Mouse (Mus musculus) urinary bladder, postnatal 36 days (tissue): ENCODE data around the gene Cdadc1.
"Not testable (repeated sequence)": the region's sequence is repeated elsewhere in the genome, so short reads cannot be mapped to it uniquely, and the experiment has no call there.

ENCODE experiments used
- DNase-seq, 2 experiments: peaks; one replicate each; pipeline ENCODE4 v3.0.0; 2022; ENCODE audit warnings: low spot score in 2 of 2, mixed read lengths in 1 of 2

The Cdadc1 gene

DNA sequence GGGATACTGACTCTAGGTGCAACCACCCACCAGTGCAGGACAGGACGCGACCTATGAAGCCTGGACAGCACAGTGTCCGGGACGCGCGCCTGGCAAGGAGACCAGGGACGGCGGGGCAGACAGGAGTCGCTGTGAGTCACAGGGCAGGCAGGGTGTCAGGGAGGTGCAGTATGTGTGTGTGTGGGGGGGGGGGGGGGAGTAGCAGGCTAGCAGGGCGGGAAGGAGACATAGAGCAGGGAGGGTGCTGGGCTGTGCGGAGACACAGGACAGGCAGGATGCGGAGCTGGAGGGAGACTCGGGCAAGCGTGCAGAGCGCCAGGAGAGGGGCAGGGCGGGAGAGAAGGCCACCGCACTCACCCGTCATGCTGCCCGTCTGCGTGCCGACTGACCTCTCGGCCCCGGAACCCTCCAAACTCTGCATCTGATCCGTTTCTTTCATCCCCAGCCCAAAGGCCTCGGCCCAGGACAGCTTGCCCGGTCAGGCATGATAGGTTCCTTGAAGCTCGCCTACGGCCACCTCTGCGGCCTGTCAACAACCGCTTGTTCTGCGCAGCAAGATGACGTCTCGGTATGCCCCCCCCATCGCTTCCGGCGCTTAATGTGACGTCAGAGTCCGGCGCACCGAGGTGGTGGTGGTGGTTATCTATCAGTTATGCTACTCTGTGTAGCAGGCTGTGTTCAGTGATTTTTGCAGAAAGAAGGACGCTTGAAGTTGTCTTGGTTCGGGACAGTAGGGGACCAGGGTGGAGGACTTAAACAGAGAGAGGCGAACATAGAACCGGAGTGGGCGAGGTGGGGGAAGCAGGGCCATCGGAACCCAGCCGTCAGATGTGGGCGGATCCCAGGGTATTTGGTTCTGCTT is at the start of gene Cdadc1:
Gene Cdadc1, minus strand, starts transcription at position 562 of the 862 bp plus-strand sequence.
- peak; percentile 95 to 98 for DNase-seq

DNA sequence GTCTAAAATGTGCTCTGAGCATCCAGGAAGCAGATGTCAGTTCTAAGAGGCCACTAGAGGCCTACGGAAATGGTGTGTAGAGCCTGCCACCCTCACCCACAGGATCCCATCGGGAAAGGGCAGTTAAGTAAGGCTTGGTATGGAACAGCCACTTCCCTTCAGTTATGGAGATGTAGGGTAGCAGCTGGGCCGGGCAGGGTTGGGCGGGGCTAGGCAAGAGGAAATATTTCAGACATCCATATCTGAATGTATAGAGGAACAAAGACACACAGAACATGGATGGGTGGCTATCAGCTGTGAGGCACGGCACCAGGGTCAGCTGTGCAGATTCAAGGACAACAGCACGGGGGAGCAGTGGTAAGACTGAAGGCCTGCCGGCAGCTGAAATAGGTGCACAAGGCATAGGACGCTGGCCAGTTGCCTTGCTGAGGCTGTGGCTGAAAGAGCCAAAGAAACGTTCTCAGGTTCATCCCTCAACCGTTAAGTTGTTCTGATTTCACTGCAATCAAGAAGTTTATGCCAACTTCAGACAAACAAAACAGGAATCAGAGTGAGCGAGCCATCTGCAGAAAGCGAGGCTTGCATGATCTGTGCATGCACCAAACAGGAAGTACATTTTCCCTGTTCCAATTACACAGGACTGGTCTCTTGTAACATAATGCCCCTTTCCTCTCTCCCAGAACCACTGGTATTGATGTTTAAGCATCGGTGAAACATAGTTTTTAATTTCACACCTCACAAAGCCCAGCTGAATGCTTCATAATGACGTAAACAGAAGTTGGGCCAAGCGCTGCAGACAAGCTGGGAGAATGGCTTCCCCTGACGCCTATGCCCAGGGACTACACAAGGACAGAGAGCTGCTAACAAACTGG is 49.3 kb upstream of the Cdadc1 start:
- DNase-seq = no peak

DNA sequence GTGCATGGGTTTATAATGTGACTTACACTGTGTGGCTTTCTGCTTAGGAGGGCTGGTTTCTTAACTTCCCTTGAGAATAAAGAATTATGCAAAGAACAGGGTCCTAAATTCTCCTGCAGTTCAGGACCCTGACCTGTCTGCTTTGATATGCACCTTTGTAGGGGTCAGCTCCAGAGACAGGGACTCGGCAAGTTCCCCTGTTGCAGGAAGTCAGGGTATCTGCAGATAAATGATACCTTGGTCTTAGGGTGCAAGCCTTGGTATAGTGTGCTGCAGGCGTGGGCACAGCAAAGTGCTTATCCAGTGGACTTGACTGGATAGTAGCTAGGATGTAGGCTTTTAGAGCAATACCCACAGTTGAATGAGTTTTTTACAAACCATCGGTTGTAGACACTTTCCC is 47.1 kb upstream of the Cdadc1 start:
- DNase-seq = no peak

DNA sequence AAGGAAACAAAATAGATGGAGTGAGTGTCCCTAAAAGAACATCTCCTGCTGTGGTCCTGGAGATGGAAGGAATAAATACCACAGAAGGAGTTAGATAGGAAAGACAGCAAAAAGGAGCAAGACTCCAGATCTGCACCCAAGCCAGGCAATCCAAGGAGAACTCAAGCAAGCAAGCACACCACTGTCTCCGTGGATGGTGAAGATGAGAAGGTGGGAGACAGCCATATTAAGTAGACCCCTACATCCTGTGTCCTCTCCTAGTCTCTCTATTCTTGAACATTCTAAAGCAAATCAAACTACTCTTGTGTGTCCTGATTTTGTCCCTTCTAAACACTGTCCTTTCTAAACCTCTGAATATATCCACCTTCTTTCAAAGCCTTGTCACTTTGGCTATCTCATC is 46.4 kb upstream of the Cdadc1 start:
- DNase-seq = no peak

DNA sequence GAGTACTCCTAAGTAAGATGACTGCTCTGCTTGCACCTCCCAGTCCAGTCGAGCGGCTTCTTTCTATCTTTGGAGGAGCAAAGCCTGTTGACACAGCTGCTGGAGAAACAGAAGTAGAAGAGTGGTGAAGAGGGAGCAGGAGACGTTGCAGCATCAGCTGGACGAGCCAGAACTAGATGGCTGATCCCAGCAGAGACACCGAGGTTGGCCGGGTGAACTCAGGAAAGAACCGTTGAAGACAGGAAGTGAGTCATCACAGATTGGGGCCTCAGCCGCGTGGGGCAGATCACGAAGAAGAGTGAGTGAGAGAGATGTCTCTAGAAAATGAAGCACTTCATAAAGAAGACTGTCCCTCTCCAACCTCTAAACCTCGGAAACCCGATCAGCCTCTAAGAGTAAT is 45.8 kb upstream of the Cdadc1 start:
- DNase-seq = no peak

DNA sequence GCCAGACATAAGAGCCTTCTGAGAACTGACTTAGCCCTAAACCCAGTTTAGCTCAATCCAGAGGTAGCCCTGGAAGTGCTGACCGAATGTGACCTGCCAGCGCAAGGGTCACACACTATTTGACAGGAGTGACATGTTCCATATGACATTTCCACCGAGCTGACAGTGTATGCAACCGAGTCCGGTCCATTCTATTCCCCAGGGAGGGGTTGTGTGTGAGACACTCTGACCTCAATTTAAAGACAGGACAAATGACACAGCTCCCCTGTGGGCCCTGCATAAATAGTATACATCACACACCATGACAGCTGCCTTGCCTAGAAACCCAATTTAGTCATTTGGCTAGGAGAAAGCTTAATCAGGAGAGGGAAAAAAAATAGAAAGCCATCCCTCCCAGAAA is 44.1 kb upstream of the Cdadc1 start:
- DNase-seq = no peak

DNA sequence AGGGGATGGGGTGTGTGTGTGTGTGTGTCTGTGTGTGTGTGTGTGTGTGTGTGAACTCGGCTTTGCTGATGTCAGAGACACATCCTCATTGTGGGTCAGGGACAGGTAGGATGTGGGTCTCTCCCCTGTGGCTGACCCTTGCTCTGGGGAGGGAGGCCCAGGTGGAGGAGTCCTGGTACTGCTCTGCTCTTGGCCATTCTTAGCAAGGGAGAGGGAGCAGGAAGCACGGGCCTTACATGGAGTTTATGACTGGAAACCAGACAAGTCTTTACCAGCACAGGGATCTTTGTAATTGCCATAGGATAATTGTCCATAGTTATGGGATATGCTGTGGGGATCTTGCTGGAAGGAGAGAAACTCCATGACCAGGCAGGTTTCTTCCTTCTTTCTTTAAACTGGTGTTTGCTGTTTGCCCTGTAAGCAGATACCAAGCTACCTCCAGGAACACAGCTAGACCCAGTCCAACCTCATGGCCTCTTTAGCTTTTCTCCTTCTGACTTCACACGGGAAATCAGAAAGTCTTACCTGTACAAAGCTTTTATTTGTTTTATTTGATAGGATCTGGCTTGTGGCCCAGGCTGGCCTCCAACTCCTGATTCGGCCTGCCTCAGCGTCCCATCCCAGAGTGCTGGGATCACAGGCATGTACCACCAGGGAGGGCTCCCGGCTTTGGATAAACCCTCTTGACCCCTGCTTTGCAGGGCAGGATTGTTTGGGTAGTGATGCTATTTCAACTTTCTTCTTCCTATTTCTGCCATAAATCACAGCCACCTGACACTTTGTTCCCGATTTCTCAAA is 41.3 kb upstream of the Cdadc1 start:
- DNase-seq = no peak

DNA sequence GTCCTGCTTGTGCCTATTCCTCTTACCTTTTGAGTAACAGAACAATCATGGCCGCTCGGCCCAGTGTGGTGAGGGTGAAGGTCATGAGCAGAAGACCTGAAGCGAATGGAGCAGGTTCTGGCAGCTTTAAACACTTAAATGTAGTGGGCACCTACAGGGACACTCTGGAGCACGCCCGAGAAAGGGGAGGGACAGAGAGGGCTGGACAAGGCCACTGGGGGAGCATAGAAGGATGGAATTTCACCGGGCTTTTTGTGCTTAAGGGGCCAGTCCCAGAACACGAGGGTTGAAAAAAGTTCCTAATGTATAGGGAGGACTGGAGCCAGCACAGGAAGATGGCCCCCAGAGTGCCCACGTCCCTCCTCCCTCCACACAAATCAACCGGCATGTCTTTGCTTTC is 36.2 kb upstream of the Cdadc1 start:
- DNase-seq = no peak

DNA sequence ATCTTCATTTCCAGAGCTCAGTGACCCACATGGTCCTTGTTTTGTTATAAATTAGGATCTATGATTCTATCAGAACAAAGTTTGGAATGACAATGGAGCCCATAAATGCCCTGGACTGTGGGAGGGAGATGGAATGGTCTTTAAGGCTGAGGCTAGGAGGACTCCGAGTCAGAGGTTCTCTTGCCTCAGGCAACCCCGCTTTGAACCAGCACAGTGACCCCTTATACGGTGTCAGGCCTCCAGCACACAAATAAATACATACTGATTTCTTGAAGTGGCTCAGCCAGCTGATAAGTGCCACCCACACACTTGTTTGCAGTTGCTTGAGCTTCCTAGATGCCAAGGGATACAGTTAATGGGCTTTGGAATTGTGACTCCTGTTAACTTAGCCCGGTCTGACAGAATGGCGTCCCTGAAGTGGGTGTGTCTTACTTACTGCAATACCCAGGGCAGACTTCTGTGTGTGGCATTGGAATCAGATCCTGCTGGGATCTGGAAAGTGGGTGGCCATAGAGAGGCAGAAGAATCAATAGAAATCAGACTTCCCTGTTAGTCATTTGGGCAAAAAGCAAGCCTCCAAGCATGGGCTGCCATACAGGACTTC is 35.6 kb upstream of the Cdadc1 start:
- DNase-seq = no peak

DNA sequence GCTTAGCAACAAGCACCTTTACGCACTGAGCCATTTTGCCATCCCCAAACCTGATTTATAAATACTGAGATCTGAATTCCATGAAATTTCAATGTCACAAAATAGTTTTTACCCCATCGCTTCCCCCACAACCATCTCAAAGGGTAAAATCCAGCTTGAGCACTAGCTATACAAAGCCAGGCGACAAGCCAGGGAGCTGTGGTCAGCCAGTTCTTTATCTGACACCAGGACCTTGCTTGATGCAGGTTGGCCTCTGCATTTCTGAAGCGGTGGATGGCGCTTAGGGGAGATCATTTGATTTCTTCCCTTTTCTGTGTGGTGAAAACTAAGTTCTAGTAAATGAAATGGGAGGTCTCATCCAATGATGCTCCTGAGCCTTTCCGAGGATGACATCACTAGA is 34.3 kb upstream of the Cdadc1 start:
- no peak for DNase-seq

DNA sequence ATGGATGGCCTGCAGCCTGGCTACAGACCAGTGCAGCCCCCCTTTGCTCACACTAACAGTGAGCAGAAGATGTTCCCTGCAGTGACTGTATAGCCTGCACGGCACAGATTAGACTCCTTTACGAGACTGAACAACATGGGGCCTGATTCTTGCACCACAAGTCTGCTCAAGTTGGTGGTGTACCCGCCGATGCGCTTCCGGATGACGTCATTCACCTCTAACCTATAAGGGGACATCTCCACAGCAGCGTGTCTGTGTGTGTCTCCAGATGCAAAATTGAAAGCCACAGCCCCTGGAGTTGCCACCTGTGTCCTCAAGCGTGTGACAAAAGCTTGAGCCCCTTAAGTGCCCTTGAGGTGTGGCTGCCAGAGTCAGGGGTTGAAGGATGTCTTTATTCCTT is 32.3 kb upstream of the Cdadc1 start:
- no peak for DNase-seq

DNA sequence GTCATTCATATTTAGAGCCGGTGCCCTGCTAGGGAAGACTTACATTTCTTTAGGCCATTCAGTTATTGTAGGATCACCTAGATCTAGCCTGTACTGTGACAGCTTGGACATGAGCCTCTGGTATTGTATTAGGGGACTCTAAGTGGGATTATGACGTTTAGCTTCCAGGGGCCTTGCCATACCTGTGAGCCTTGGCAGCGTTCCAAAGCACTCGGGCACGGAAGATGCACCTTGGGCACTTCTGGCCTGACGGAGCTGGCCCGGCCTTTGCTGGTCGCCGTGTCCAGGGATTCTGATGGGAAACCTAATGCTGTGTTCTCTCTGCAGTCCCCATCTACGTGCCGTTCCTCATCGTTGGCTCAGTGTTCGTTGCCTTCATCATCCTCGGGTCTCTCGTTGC is 31.5 kb upstream of the Cdadc1 start:
- DNase-seq = no peak

DNA sequence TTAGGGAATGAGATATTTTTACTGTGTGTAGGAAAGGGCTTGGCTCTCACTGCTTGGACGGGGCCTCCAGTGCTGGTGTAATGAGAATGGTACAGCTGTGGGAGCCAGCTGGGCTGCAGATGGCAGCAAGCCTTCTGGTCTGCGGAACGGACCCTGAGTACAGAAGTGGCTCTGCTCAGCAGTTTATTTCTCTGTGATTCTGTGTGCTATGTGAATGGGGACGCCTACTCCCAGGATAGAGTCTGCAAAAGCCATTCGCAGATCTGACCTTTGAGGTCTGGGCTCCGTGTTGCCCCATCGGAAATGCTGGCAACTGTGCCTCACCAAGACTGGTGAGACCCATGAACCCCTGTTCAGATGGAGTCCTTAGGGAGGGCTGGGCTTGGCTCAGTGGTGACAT is 30.1 kb upstream of the Cdadc1 start:
- no peak for DNase-seq

DNA sequence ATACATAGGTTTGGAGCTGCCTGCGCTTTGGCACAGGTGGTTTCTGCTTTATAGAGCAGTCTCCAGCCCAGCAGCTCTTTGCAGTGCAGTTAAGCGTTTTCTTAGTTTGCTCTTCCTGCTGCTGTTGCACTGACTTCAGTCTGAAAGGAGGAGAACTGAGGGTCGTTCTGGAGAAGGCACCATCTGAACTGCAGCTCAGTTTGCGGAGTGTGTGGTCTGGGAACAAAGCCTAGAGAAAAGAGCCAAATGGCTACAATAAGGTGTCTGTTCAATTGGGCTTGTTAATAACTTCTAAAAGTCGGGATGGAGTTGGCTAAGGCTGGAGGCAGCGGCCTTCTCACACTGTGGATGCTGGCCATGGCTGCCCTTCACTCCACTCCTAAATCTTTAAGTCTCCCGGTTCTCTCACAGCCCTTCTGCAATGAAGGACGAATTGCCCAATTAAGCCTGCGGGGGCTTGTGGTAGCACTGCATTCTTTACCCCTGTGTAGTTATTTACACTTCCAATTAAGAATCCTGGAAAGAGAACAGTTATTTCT is 29.5 kb upstream of the Cdadc1 start:
- no peak for DNase-seq

DNA sequence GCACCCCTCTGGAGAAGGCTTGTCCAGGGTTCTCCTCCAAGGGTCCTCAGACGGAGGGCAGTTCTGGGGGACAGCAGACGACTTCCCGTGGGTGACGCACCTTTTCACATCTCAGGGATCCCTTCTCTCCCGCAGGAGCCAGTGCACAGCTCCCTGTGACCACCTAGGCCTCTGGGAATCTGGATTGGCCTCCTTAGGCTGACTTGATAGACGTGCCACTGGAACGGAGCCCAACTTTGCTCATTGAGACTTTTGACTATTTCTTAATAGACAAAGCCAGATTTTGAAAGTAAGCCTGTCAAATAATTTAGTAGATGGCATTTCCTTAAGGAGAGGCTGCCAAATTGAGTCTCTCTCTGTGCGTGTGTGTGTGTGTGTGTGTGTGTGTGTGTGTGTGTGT is 29.0 kb upstream of the Cdadc1 start:
- peak in 1 of 2 experiments; percentile 34 for DNase-seq

DNA sequence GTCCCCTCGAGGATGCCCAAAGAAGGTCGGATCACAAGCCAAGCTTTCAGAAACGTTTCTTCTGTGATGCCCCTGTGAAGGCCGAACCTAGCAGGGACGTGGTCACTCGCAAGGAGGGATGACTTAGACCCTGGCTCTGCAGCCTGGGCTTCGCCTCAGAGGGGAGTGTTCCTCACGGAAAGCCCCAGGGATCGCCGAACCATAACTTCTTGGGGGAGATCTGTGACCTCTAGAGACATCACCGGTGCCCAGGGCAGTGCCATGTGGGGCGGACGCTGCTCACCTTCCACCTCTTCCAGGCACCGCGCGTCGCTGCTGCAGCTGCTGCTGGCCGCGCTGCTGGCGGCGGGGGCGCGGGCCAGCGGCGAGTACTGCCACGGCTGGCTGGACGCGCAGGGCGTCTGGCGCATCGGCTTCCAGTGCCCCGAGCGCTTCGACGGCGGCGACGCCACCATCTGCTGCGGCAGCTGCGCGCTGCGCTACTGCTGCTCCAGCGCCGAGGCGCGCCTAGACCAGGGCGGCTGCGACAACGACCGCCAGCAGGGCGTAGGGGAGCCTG is 28.1 kb upstream of the Cdadc1 start:
- DNase-seq = peak in 1 of 2 experiments; percentile 20

DNA sequence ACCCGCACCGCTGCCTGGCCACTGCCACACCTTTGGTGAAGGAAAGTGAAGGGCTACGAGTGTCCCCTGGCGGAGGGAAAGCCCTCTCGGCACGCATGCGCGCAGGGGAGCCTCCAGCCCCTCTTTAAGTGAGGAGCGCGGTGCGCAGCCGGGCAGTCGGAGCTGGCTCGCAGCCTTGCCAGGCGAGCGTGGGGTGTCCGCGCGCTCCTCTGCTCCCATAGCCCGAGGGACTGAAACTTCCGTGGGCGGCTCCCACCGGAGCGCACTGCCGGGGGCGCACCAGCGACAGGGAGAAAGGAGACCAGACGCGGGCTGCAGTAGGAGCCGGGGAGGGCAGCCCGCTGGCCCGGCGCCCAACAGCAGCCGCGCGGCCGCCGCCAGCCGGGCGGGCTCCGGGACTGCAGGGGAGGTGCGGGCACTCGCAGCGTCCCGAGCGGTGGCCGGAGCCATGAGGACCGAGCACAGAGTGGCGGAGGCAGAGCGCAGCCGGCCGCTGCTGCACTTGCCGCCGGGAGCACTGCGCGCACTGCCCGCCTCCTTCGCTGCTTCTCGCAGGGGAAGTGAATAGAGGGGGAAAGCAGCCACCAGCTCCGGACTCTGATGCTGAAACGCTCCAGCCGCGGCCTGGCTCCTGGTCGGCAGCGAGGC is 27.5 kb upstream of the Cdadc1 start, which contains the start of gene Shisa2:
Gene Shisa2, plus strand, starts transcription at position 151 of the 648 bp plus-strand sequence.
- peak; percentile 56 to 68 for DNase-seq

DNA sequence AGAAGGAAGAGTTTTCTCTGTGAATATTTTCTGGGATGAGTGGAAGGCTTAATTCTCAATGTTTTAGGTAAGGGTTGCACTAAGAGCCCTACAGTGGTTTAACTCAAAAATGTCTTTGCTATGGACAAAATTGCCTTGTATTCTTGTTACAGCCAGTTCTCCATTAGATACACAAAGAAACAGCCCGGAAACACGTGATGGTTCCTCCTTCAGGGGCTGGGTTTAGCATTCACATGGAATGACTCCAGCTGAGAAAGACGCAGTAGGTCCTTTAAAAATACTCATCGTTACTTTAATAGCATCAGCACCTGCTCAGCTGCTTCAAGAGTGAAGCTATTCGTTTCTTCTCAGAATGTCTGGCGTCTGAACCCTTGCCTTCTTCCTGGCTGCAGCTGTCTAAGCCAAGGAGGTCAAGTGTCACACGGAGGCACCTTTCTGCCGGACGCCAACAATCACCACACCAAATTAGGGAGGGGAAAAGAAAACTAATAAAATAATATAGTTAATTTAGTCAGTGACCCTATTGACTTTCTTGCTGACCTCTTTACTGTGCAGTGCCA is 26.6 kb upstream of the Cdadc1 start:
- no peak for DNase-seq

DNA sequence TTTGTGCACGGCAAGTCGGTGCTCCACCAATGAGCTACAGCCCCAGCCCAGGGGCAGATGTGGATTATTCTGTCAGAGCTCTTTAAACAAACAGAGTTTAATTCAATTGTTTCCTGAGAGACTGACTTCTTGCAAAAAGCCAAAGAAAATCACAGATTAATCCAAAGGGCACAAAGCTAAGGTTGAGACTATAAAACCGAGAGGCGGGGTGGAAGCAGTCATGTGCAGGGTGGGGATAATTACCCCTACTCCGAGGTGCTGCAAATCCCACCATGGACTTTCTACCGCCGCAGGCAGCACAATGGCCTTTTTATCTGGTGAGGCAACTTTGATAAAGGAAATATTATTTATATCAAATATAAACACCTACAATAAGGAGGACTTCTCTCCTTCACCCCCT is 19.0 kb upstream of the Cdadc1 start:
- DNase-seq = no peak

DNA sequence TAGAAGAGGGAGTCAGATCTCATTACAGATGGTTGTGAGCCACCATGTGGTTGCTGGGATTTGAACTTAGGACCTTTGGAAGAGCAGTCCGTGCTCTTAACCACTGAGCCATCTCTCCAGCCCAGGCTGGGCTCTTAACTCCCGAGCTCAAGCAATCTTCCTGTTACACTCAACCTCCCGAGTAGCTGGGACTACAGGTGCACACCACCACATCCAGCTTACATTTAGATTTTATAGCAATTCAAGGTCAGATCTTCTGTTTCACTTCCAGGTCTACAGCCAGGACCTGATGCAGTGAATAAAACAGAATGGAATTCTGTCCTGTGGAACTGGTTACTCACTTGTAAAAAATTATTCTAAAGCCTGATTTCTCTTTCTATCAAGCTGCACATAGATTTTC is 16.4 kb upstream of the Cdadc1 start:
- DNase-seq = not testable (repeated sequence)
